Mouse (Mus musculus) CD8-positive naive resting alpha-beta T cell, adult 57 days (primary cell): Measurements from ENCODE around the gene Pkdcc. TPM values are rescaled to one million over a fixed set of nuclear protein-coding genes. Genes with fewer than 3 reads are reported as not detected.

Experiments
- total RNA-seq: library from RNA; stranded (reverse); gene quantifications from one replicate; pipeline ENCODE4 v1.2.4, GENCODE M21; 2023

Pkdcc gene
- not detected for total RNA-seq

DNA sequence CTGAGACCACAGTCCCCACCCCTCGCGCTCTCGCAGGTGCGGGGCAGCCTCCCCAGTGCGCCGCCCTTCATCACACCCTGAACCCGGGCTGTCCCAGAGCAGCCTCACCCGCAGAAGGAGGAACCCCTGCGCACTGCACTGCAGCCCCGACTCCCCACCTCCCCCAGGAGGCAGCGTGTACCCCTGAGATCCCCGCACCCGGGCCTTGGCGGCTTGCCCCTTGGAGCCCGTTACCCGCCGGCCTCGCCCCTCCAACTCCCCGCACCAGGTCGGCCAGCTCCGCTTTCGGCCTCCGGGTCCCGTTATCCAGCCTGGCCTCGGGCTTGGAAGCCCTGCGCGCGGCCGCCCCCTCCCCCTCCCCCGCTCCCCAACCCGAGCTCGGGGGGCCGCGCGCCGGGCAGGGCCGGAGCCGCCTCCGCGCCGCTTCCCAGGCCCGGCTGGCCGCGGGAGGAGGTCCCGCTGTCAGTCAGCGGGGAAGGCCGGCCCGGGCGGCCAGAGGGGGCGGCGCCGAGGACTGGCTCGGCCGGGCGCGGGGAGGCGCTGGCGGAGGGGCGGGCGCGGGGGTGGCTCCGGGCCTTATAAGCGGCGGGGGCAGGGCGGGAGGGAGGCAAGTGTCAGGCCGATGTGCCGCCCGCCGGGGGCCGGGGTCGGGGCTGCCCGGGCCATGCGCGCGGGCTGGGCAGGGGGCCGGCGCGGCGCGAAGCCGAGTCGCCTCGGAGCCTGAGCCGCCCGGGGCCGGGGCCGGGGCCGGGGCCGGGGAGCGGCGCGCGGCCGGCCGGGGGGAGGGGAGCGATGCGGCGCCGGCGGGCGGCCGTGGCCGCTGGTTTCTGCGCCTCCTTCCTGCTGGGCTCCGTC lies at the start of gene Pkdcc:
Gene Pkdcc (plus strand): TSS at position 619 of the 855 bp plus-strand sequence.

Other genes with a start within 250 kb of the Pkdcc start
- 44.1 TPM for gene Eml4, start 135.6 kb downstream of the Pkdcc start, total RNA-seq